Mouse (Mus musculus) neural tube, embryonic 11.5 days (tissue): Measurements from ENCODE around the gene Acot7. TPM values are rescaled to one million over a fixed set of nuclear protein-coding genes. Genes with fewer than 3 reads are reported as not detected.

Experiments
- ATAC-seq: fragments of 200-750 bp; cut with Nextera tagmentation; 2 replicates; pipeline ENCODE4 v1.8.0; 2017; ENCODE audit warnings: moderate number of reproducible peaks, mild to moderate bottlenecking, moderate TSS enrichment, moderate library complexity; ENCODE audit not compliant: insufficient read depth, low FRiP score, low TSS enrichment
- DNase-seq: peaks from one replicate; pipeline ENCODE4 v3.0.0-alpha.2; 2015; ENCODE audit warnings: low spot score
- H3K27ac ChIP-seq: fragments of 300-500 bp; sonication (generic); 2 replicates; pipeline ENCODE4 v1.5.1; 2014; ENCODE audit warnings: low read depth, mild to moderate bottlenecking, low read length
- H3K27me3 ChIP-seq: fragments of 300-500 bp; sonication (generic); 2 replicates; pipeline ENCODE4 v1.6.1; 2014; ENCODE audit warnings: mild to moderate bottlenecking, low read length, mixed read lengths; ENCODE audit not compliant: control insufficient read depth, insufficient read depth
- H3K36me3 ChIP-seq: fragments of 300-500 bp; sonication (generic); 2 replicates; pipeline ENCODE4 v1.6.1; 2014; ENCODE audit warnings: mild to moderate bottlenecking, low read length, moderate library complexity, mixed read lengths; ENCODE audit not compliant: control insufficient read depth, insufficient read depth
- H3K4me1 ChIP-seq: fragments of 300-500 bp; sonication (generic); 2 replicates; pipeline ENCODE4 v1.6.1; 2014; ENCODE audit warnings: low read length, mixed read lengths; ENCODE audit not compliant: control insufficient read depth, insufficient read depth
- H3K4me2 ChIP-seq: fragments of 300-500 bp; sonication (generic); 2 replicates; pipeline ENCODE4 v1.6.1; 2014; ENCODE audit warnings: low read depth, mild to moderate bottlenecking, moderate library complexity
- H3K4me3 ChIP-seq: fragments of 300-500 bp; sonication (generic); 2 replicates; pipeline ENCODE4 v1.5.1; 2014; ENCODE audit warnings: low read depth, low read length
- H3K9ac ChIP-seq: fragments of 300-500 bp; sonication (generic); 2 replicates; pipeline ENCODE4 v1.6.1; 2014; ENCODE audit warnings: mild to moderate bottlenecking, low read length
- H3K9me3 ChIP-seq: fragments of 300-500 bp; sonication (generic); 2 replicates; pipeline ENCODE4 v1.6.1; 2016; ENCODE audit warnings: low read length; ENCODE audit not compliant: control insufficient read depth
- WGBS: fragments of 180-500 bp; shearing (Covaris S2); extraction: QIAGEN DNeasy Blood & Tissue Kit; methylation state at CpG from one replicate; pipeline ENCODE4 v1.1.7; 2014; 5-methylcytosine and 5-hydroxymethylcytosine counted together
- polyA plus RNA-seq: library from polyadenylated mRNA; unstranded; fragments of >200 nt; fragmentation: Nextera tagmentation; extraction: Ambion mirVana; gene quantifications from 2 replicates; pipeline ENCODE4 v1.2.1, GENCODE M21; 2014

The Acot7 gene
- polyA plus RNA-seq, 1 experiment from 2014 or later, result 173 TPM

GRCm38 (mm10) chr4:152265791-152266190, 87.9 kb downstream of the Acot7 start:
- Histone ChIP-seq H3K4me1 (peaks cover 11% of the 10 kb centered on the region), H3K9ac (no peak overlapping the region)
- 66% methylated on average over 5 of the region's 5 CpGs for WGBS

GRCm38 (mm10) chr4:152266236-152266895, 88.4 kb downstream of the Acot7 start:
- peaks cover 11% of the 10 kb centered on the region for H3K4me1 ChIP-seq
- ATAC-seq, result no peak
- DNase-seq, result no peak
- no peak overlapping the region for H3K9ac ChIP-seq
- no peak overlapping the region for H3K4me3 ChIP-seq
- no peak overlapping the region for H3K4me2 ChIP-seq
- 61% methylated on average over 10 of the region's 10 CpGs for WGBS
- H3K27ac ChIP-seq, result no peak overlapping the region
- H3K36me3 ChIP-seq, result no peaks in the 10 kb centered on the region
- no peaks in the 10 kb centered on the region for H3K9me3 ChIP-seq
- no peaks in the 10 kb centered on the region for H3K27me3 ChIP-seq

More at GRCm38 (mm10) chr4:152265791-152266190, 87.9 kb downstream of the Acot7 start:
- no peaks in the 10 kb centered on the region for H3K9me3 ChIP-seq
- H3K4me3 ChIP-seq, result no peak overlapping the region
- no peak overlapping the region for H3K4me2 ChIP-seq
- no peak for DNase-seq
- H3K36me3 ChIP-seq, result no peaks in the 10 kb centered on the region
- H3K27me3 ChIP-seq, result no peaks in the 10 kb centered on the region
- H3K27ac ChIP-seq, result no peak overlapping the region
- no peak for ATAC-seq

GRCm38 (mm10) chr4:152267748-152268369, 89.9 kb downstream of the Acot7 start:
- no peak for ATAC-seq
- Histone ChIP-seq H3K9ac (no peak overlapping the region), H3K4me2 (no peak overlapping the region), H3K9me3 (no peaks in the 10 kb centered on the region), H3K36me3 (no peaks in the 10 kb centered on the region), H3K4me1 (peaks cover 23% of the 10 kb centered on the region), H3K4me3 (no peak overlapping the region), H3K27me3 (no peaks in the 10 kb centered on the region), H3K27ac (no peak overlapping the region)
- DNase-seq, result no peak
- WGBS, result 67% methylated on average over 13 of the region's 13 CpGs

- WGBS, result 84% methylated on average over 13 of the region's 13 CpGs
- Histone ChIP-seq H3K9ac (no peak overlapping the region), H3K27me3 (peaks cover 14% of the 10 kb centered on the region)
Measured at GRCm38 (mm10) chr4:152269967-152270366, 92.0 kb downstream of the Acot7 start.

DNA sequence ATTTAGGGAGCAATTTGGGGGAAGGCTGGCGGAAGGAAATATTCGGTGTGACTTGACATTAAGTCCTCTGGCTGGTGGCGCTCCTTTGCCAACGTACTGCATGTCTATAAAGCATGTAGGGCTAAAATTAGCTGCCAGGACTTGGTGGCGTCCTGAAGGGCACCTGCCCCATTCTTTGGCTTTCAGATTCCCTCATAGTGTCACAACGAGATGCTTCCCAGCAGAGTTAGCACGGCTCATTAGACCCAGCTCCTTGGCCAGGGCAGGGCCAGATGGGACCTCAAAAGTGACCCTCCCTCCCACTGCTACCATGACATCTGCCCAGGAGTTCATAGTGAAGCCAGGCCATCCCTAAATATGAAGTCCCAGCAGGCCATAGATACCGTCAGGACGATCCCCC, 92.7 kb downstream of the Acot7 start:
- ATAC-seq (no peak), DNase-seq (no peak)
- Histone ChIP-seq H3K4me2 (no peak overlapping the region), H3K36me3 (no peaks in the 10 kb centered on the region), H3K4me3 (no peak overlapping the region), H3K9me3 (no peaks in the 10 kb centered on the region), H3K9ac (no peak overlapping the region), H3K27ac (no peak overlapping the region), H3K4me1 (peaks cover 32% of the 10 kb centered on the region), H3K27me3 (peaks cover 18% of the 10 kb centered on the region)
- 68% methylated on average over 9 of the region's 9 CpGs for WGBS

More at GRCm38 (mm10) chr4:152269967-152270366, 92.0 kb downstream of the Acot7 start:
- H3K27ac ChIP-seq, result no peak overlapping the region
- peaks cover 29% of the 10 kb centered on the region for H3K4me1 ChIP-seq
- no peak for ATAC-seq
- DNase-seq, result no peak
- no peak overlapping the region for H3K4me2 ChIP-seq
- no peaks in the 10 kb centered on the region for H3K36me3 ChIP-seq
- H3K4me3 ChIP-seq, result no peak overlapping the region
- no peaks in the 10 kb centered on the region for H3K9me3 ChIP-seq

DNA sequence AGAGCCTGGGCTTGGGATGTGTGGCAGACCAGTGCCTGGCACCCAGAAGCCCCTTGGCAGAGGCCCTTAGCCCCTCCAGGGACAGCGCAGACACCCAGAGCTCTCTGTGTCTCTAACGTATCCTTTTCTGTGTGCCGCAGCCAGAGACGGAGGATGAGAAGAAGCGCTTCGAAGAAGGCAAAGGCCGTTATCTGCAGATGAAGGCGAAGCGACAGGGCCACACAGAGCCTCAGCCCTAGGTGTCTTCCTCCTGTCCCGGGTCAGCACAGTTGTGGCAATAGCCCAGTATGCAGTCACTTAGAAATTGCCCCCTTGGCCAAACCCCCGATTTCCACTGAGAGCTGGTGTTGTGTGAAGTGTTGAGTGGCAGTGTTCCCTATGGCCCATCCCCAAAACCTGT, 93.4 kb downstream of the Acot7 start:
- Histone ChIP-seq H3K9ac (no peak overlapping the region), H3K4me3 (no peak overlapping the region), H3K27ac (no peak overlapping the region), H3K4me2 (no peak overlapping the region), H3K27me3 (peaks cover 18% of the 10 kb centered on the region), H3K4me1 (peaks cover 32% of the 10 kb centered on the region), H3K36me3 (no peaks in the 10 kb centered on the region), H3K9me3 (no peaks in the 10 kb centered on the region)
- DNase-seq (no peak), ATAC-seq (no peak)
- WGBS, result 89% methylated on average over 11 of the region's 11 CpGs

- Histone ChIP-seq H3K27ac (no peak overlapping the region), H3K4me2 (no peak overlapping the region), H3K9ac (no peak overlapping the region), H3K4me1 (peaks cover 32% of the 10 kb centered on the region), H3K9me3 (no peaks in the 10 kb centered on the region), H3K4me3 (no peak overlapping the region), H3K27me3 (peaks cover 18% of the 10 kb centered on the region), H3K36me3 (no peaks in the 10 kb centered on the region)
- WGBS, result 68% methylated on average over 7 of the region's 7 CpGs
- DNase-seq (no peak), ATAC-seq (no peak)
Measured at GRCm38 (mm10) chr4:152272006-152272405, 94.1 kb downstream of the Acot7 start.

GRCm38 (mm10) chr4:152272449-152273049, 94.6 kb downstream of the Acot7 start:
- DNase-seq (peak; percentile 48), ATAC-seq (no peak)
- H3K4me3 ChIP-seq, result no peak overlapping the region
- no peak overlapping the region for H3K27ac ChIP-seq
- H3K4me2 ChIP-seq, result no peak overlapping the region
- peaks cover 32% of the 10 kb centered on the region for H3K4me1 ChIP-seq
- no peaks in the 10 kb centered on the region for H3K9me3 ChIP-seq
- H3K27me3 ChIP-seq, result peaks cover 18% of the 10 kb centered on the region
- H3K9ac ChIP-seq, result no peak overlapping the region
- 37% methylated on average over 9 of the region's 9 CpGs for WGBS
- no peaks in the 10 kb centered on the region for H3K36me3 ChIP-seq
